10 mouse cellular contexts compared by ENCODE assay signal in genomic region chr17:71691361-71691875, GRCm38 (mm10). TPM values are rescaled to one million over a fixed set of nuclear protein-coding genes. Genes with fewer than 3 reads are reported as not detected.
DNase-seq lines count a peak whose midpoint lies in the region; TF ChIP-seq lines count a peak whose summit lies in the region.
"Had no signal": no experiment of that assay in that cellular context is flagged by ENCODE, and none has a peak within 500 bp of the region (broad histone marks: within the 10 kb centered on the region; RNA-seq: fewer than 3 reads in every experiment).

No protein-coding gene starts in this region.

- 0 out of 2 replicates have a peak overlapping the region, but pooled peaks have one; percentile 7 for H3K4me3 ChIP-seq in gastrocnemius, adult 2 months
- H3K4me3 ChIP-seq in lung, adult 2 months (replicated peaks; ENCODE audit: extremely low read depth, low read depth, low read length): no peak overlapping the region

- peak; percentile 48 for DNase-seq in gastrocnemius, adult 2 months
- no peak for DNase-seq in gastrocnemius, postnatal 14 days
- peak; percentile 14 to 41 for DNase-seq in lung, adult 18-20 months
- no peak for DNase-seq in lung, adult 2 months
- peak; percentile 48 for DNase-seq in brain, embryonic 14.5 days (ENCODE audit: low read depth)
- peak; percentile 25 to 72 for DNase-seq in lung, postnatal 4 days
- no peak for DNase-seq in c-Kit-positive CD71-positive TER-119-positive erythroid progenitor cells, embryonic 14.5 days (ENCODE audit: low spot score)
- no peak for DNase-seq in ovary, postnatal 14 days (ENCODE audit: low spot score)

- H3K27ac ChIP-seq in gastrocnemius, adult 2 months: peak overlapping the region; percentile 63
- H3K27ac ChIP-seq: kidney, postnatal 0 days had no signal

- peaks cover 5% of the 10 kb centered on the region for H3K4me1 ChIP-seq in lung, adult 2 months (ENCODE audit: control insufficient read depth, insufficient read depth, low read length)

- intact Hi-C loops in gastrocnemius, adult 2 months (cut with DNase I): no loop called here
- intact Hi-C loops in gastrocnemius, postnatal 14 days (cut with DNase I; ENCODE audit: low total_unique reads): no loop called here

- TF ChIP-seq POLR2A in lung, adult 2 months (IDR thresholded peaks at IDR 0.05; ENCODE audit: borderline replicate concordance, extremely low read depth, low read depth, low read length): no peak
- TF ChIP-seq POLR2A in brain, embryonic 14.5 days (IDR thresholded peaks at IDR 0.05; ENCODE audit: borderline replicate concordance, extremely low read depth, insufficient read depth, insufficient read length, poor library complexity, severe bottlenecking): no peak

- WGBS in lung, adult 2 months: 37% methylated on average over 11 of the region's 11 CpGs

- no peak for TF ChIP-seq CTCF in gastrocnemius, adult 2 months (IDR thresholded peaks at IDR 0.05)
- no peak for TF ChIP-seq CTCF in lung, adult 2 months (IDR thresholded peaks at IDR 0.05; ENCODE audit: insufficient read depth, low read length)
- TF ChIP-seq CTCF in brain, embryonic 14.5 days (IDR thresholded peaks at IDR 0.05; ENCODE audit: borderline replicate concordance, extremely low read depth, insufficient read depth, insufficient read length): no peak

RNA-seq across cellular contexts. Expression of gene Togaram2, which starts 18.4 kb away (rescaled TPM):
- total RNA-seq in gastrocnemius, adult 2 months (2021): 1 to 10 TPM; 2.1 to 4.5 TPM
- 1 to 10 TPM in 1 of 2 experiments, under 1 TPM in 1; 0.82 to 1.1 TPM for total RNA-seq in gastrocnemius, postnatal 14 days (2021)
- polyA plus RNA-seq in lung, adult 2 months (2012; rRNA removed): 17.8 and 18.1 TPM in 2 replicates
- polyA plus RNA-seq in brain, embryonic 14.5 days (2012; rRNA removed): 0.61 and 0.68 TPM in 2 replicates
- polyA plus RNA-seq: liver, embryonic 11.5 days had no signal

Comparison
In these comparisons a context has a peak if more than half of its experiments do, and no peak if none do; other contexts are left out.
1. DNase-seq: peak in gastrocnemius, adult 2 months (single experiment), lung, adult 18-20 months (2 of 2), brain, embryonic 14.5 days (single experiment) and lung, postnatal 4 days (2 of 2); none in gastrocnemius, postnatal 14 days (single experiment), lung, adult 2 months (single experiment), c-Kit-positive CD71-positive TER-119-positive erythroid progenitor cells, embryonic 14.5 days (single experiment) and ovary, postnatal 14 days (single experiment).